Mouse (Mus musculus): ENCODE results near the gene Gm14137.

GRCm38 (mm10) chr2:119175614-119176013 lies 1.3 kb downstream of the Gm14137 start:
- TF ChIP-seq CTCF (IDR thresholded peaks at IDR 0.05; ENCODE audit: low read depth): no peak
- TF ChIP-seq EP300 (optimal IDR thresholded peaks at IDR 0.05): no peak
